Mouse (Mus musculus) left cerebral cortex, adult 9 months (tissue): ENCODE data around the gene Ap4s1.

Source experiments
- DNase-seq, 2 experiments: peaks; one replicate each; pipeline ENCODE4 v3.0.0; 2022; ENCODE audit warnings: low spot score in 2 of 2

Ap4s1 gene

DNA sequence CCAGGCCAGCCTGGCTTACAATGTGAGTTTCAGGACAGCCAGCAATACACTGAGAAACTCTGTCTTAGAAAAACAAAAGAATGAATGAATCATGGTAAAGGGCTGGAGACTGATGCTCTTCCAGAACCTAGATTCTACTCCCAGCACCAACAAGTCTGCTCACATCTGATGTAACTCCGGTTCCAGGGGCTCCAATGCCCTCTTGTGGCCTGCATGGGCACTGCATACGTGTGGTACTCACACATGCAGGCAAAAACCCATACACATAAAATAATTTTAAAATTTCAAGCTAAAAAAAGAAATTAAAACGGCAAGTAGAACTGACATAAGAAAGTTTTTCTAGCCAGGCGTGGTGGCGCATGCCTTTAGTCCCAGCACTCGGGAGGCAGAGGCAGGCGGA, 94.0 kb downstream of the Ap4s1 start:
- no peak for DNase-seq
